Mouse (Mus musculus) erythroblast, adult 5-6 weeks (primary cell): ENCODE results near the gene Mfsd12. TPM values are rescaled to one million over a fixed set of nuclear protein-coding genes. Genes with fewer than 3 reads are reported as not detected.

Source experiments
- ATAC-seq: replicated peaks from 2 replicates; pipeline ENCODE4 v1.8.0; 2016; ENCODE audit warnings: moderate number of reproducible peaks, mild to moderate bottlenecking, moderate TSS enrichment, inconsistent platforms; ENCODE audit not compliant: poor library complexity, low FRiP score, severe bottlenecking
- total RNA-seq, 2 experiments: library from RNA; stranded (forward) in 1 of 2; stranded (reverse) in 1 of 2; fragments of 150-400 nt in 1 of 2; fragments of 200-764, 138-1000 nt in 1 of 2; gene quantifications; 2 replicates each; pipeline versions ENCODE4 v1.2.3 to v1.2.4; 2015 to 2017; ENCODE audit warnings: low replicate concordance in 2 of 2

Gene Mfsd12
- total RNA-seq, 2 experiments from 2014 or later: 2.5 to 8.7 TPM

- no peak for ATAC-seq
These were observed 54.4 kb downstream of the Mfsd12 start for GRCm38 (mm10) chr10:81411471-81412400.

- no peak for ATAC-seq
These were observed 55.5 kb downstream of the Mfsd12 start for GRCm38 (mm10) chr10:81412586-81413309.

DNA sequence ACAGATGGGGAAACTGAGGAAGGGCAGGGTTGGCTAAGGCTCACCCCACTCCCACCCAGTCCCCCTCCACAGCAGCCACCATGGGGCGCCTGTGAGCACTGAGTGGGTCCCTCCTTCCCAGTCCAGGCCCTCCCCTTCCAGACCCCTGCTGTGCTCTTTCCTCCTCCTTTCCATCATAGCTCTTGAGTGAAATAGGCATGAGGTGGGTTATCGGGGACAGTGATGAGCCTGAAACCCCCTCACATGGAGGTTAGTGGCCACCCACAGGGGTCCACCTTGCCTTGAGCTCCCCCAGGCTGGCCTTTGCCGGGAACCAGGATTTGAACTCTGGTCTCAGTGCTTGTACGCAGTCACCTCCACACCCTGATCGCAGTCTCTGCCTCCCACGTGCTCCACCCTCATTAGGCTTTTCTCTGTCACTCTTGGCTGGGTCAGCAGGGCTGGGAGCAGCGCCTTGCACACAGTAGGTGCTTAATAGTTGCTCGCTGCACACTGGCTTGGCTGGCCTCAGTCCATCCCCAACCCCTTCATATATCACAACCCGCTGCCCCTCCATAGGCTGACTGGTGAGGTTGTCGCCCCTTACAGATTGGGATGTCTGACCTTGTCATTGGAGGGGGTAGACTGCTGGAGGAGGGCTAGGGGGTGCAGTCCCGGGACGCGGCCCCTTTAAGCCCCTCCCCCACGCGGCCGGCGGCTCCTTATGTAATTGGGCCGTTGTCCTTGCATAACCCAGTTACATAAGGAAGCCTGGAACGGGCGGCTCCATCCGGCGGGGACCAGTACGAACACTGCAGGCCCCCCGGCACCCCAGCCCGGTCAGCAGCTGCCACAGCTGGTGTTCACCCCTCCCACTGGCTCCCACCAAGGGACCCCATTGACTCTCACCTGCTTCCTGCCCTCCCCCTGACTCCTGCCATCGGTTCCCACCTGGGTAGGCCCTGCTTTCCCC is 56.3 kb downstream of the Mfsd12 start:
- no peak for ATAC-seq

GRCm38 (mm10) chr10:81414682-81415081 is 57.4 kb downstream of the Mfsd12 start:
- no peak for ATAC-seq

DNA sequence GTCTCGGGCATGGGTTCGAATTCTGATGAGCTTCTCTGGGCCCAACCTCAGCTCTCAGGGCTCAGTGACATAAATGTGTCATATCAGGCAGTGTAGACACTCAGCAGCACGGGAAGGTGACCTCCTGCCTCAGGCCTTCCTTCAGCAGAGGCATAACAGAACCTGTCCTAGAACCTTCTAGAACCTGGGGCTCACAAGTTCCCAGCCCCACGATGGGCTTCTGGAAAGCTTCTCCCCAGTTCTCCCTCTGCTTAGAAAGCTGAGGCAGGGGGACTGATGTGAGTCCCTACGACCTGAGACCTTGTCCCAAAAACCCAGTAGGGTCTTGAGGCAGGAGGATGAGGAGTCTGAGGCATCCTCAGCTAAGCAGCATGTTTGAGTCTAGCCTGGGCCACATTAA is 57.9 kb downstream of the Mfsd12 start:
- ATAC-seq: no peak

Other genes with a start within 250 kb of the Mfsd12 start
Only the 30 nearest of the 33 such genes appear.
- 4.4 and 11.3 TPM in 2 replicates for gene Pias4, start 189.6 kb upstream of the Mfsd12 start, total RNA-seq (2015; ENCODE audit: low replicate concordance)
- 12.3 and 19.3 TPM in 2 replicates for gene Pias4, start 189.6 kb upstream of the Mfsd12 start, total RNA-seq (2017; ENCODE audit: low replicate concordance)
- 227 and 267 TPM in 2 replicates for gene Eef2, start 180.9 kb upstream of the Mfsd12 start, total RNA-seq (2015; ENCODE audit: low replicate concordance)
- gene Eef2, start 180.9 kb upstream of the Mfsd12 start, total RNA-seq (2017; ENCODE audit: low replicate concordance): 388 and 458 TPM in 2 replicates
- gene Dapk3, start 174.5 kb upstream of the Mfsd12 start, total RNA-seq (2015; ENCODE audit: low replicate concordance): 3.3 and 7.3 TPM in 2 replicates
- gene Dapk3, start 174.5 kb upstream of the Mfsd12 start, total RNA-seq (2017; ENCODE audit: low replicate concordance): 10.8 and 11.8 TPM in 2 replicates
- gene 4930442H23Rik, start 173.6 kb upstream of the Mfsd12 start, total RNA-seq (2015; ENCODE audit: low replicate concordance): not detected in 2 replicates
- not detected in 2 replicates for gene 4930442H23Rik, start 173.6 kb upstream of the Mfsd12 start, total RNA-seq (2017; ENCODE audit: low replicate concordance)
- gene Nmrk2, start 155.4 kb upstream of the Mfsd12 start, total RNA-seq (2015; ENCODE audit: low replicate concordance): not detected in 2 replicates
- gene Nmrk2, start 155.4 kb upstream of the Mfsd12 start, total RNA-seq (2017; ENCODE audit: low replicate concordance): not detected in 2 replicates
- not detected in 2 replicates for gene Atcay, start 126.7 kb upstream of the Mfsd12 start, total RNA-seq (2015; ENCODE audit: low replicate concordance)
- gene Atcay, start 126.7 kb upstream of the Mfsd12 start, total RNA-seq (2017; ENCODE audit: low replicate concordance): not detected in 2 replicates
- gene Zfr2, start 124.3 kb upstream of the Mfsd12 start, total RNA-seq (2015; ENCODE audit: low replicate concordance): not detected in 2 replicates
- not detected in 2 replicates for gene Zfr2, start 124.3 kb upstream of the Mfsd12 start, total RNA-seq (2017; ENCODE audit: low replicate concordance)
- gene Matk, start 104.6 kb upstream of the Mfsd12 start, total RNA-seq (2015; ENCODE audit: low replicate concordance): 0.42 and 0.96 TPM in 2 replicates
- gene Matk, start 104.6 kb upstream of the Mfsd12 start, total RNA-seq (2017; ENCODE audit: low replicate concordance): 4.3 TPM in 2 replicates
- gene Mrpl54, start 90.6 kb upstream of the Mfsd12 start, total RNA-seq (2015; ENCODE audit: low replicate concordance): 6.3 and 56.3 TPM in 2 replicates
- gene Mrpl54, start 90.6 kb upstream of the Mfsd12 start, total RNA-seq (2017; ENCODE audit: low replicate concordance): 23.1 and 36.6 TPM in 2 replicates
- gene Apba3, start 90.5 kb upstream of the Mfsd12 start, total RNA-seq (2015; ENCODE audit: low replicate concordance): 3.3 and 4.4 TPM in 2 replicates
- gene Apba3, start 90.5 kb upstream of the Mfsd12 start, total RNA-seq (2017; ENCODE audit: low replicate concordance): 4.3 and 10.8 TPM in 2 replicates
- 3.3 TPM in 1 of 2 replicates, not detected in the other for gene Tjp3, start 65.9 kb upstream of the Mfsd12 start, total RNA-seq (2015; ENCODE audit: low replicate concordance)
- 0.60 and 1.7 TPM in 2 replicates for gene Tjp3, start 65.9 kb upstream of the Mfsd12 start, total RNA-seq (2017; ENCODE audit: low replicate concordance)
- 9.6 and 11.3 TPM in 2 replicates for gene Pip5k1c, start 64.5 kb upstream of the Mfsd12 start, total RNA-seq (2015; ENCODE audit: low replicate concordance)
- gene Pip5k1c, start 64.5 kb upstream of the Mfsd12 start, total RNA-seq (2017; ENCODE audit: low replicate concordance): 10.8 and 11.3 TPM in 2 replicates
- 5.6 and 6.1 TPM in 2 replicates for gene Cactin, start 36.4 kb upstream of the Mfsd12 start, total RNA-seq (2015; ENCODE audit: low replicate concordance)
- 18.0 and 27.7 TPM in 2 replicates for gene Cactin, start 36.4 kb upstream of the Mfsd12 start, total RNA-seq (2017; ENCODE audit: low replicate concordance)
- not detected in 2 replicates for gene Tbxa2r, start 28.8 kb upstream of the Mfsd12 start, total RNA-seq (2015; ENCODE audit: low replicate concordance)
- gene Tbxa2r, start 28.8 kb upstream of the Mfsd12 start, total RNA-seq (2017; ENCODE audit: low replicate concordance): not detected in 2 replicates
- not detected in 2 replicates for gene Gipc3, start 14.2 kb upstream of the Mfsd12 start, total RNA-seq (2015; ENCODE audit: low replicate concordance)
- not detected in 2 replicates for gene Gipc3, start 14.2 kb upstream of the Mfsd12 start, total RNA-seq (2017; ENCODE audit: low replicate concordance)
- 9.2 and 14.6 TPM in 2 replicates for gene Hmg20b, start 7.0 kb upstream of the Mfsd12 start, total RNA-seq (2015; ENCODE audit: low replicate concordance)
- 14.1 and 30.2 TPM in 2 replicates for gene Hmg20b, start 7.0 kb upstream of the Mfsd12 start, total RNA-seq (2017; ENCODE audit: low replicate concordance)
- gene 4930404N11Rik, start 8.3 kb downstream of the Mfsd12 start, total RNA-seq (2015; ENCODE audit: low replicate concordance): 15.6 and 27.0 TPM in 2 replicates
- 35.7 and 41.5 TPM in 2 replicates for gene 4930404N11Rik, start 8.3 kb downstream of the Mfsd12 start, total RNA-seq (2017; ENCODE audit: low replicate concordance)
- gene Fzr1, start 21.0 kb downstream of the Mfsd12 start, total RNA-seq (2015; ENCODE audit: low replicate concordance): 286 and 325 TPM in 2 replicates
- gene Fzr1, start 21.0 kb downstream of the Mfsd12 start, total RNA-seq (2017; ENCODE audit: low replicate concordance): 463 and 486 TPM in 2 replicates
- gene Dohh, start 26.9 kb downstream of the Mfsd12 start, total RNA-seq (2015; ENCODE audit: low replicate concordance): 10.4 and 11.7 TPM in 2 replicates
- gene Dohh, start 26.9 kb downstream of the Mfsd12 start, total RNA-seq (2017; ENCODE audit: low replicate concordance): 32.5 and 33.7 TPM in 2 replicates
- gene Gm48551, start 27.0 kb downstream of the Mfsd12 start, total RNA-seq (2015; ENCODE audit: low replicate concordance): 2.5 and 3.7 TPM in 2 replicates
- gene Gm48551, start 27.0 kb downstream of the Mfsd12 start, total RNA-seq (2017; ENCODE audit: low replicate concordance): 1.3 TPM in 1 of 2 replicates, not detected in the other
- gene Gm48552, start 31.5 kb downstream of the Mfsd12 start, total RNA-seq (2015; ENCODE audit: low replicate concordance): not detected in 2 replicates
- 5.6 TPM in 1 of 2 replicates, not detected in the other for gene Gm48552, start 31.5 kb downstream of the Mfsd12 start, total RNA-seq (2017; ENCODE audit: low replicate concordance)
- 5.4 TPM in 1 of 2 replicates, not detected in the other for gene Smim24, start 35.6 kb downstream of the Mfsd12 start, total RNA-seq (2015; ENCODE audit: low replicate concordance)
- gene Smim24, start 35.6 kb downstream of the Mfsd12 start, total RNA-seq (2017; ENCODE audit: low replicate concordance): 1.8 and 3.8 TPM in 2 replicates
- gene Nfic, start 98.1 kb downstream of the Mfsd12 start, total RNA-seq (2015; ENCODE audit: low replicate concordance): 13.4 and 23.8 TPM in 2 replicates
- gene Nfic, start 98.1 kb downstream of the Mfsd12 start, total RNA-seq (2017; ENCODE audit: low replicate concordance): 0.84 and 8.2 TPM in 2 replicates
- gene Celf5, start 125.2 kb downstream of the Mfsd12 start, total RNA-seq (2015; ENCODE audit: low replicate concordance): not detected in 2 replicates
- gene Celf5, start 125.2 kb downstream of the Mfsd12 start, total RNA-seq (2017; ENCODE audit: low replicate concordance): 0.68 TPM in 1 of 2 replicates, not detected in the other
- gene Ncln, start 138.9 kb downstream of the Mfsd12 start, total RNA-seq (2015; ENCODE audit: low replicate concordance): 8.1 and 46.4 TPM in 2 replicates
- gene Ncln, start 138.9 kb downstream of the Mfsd12 start, total RNA-seq (2017; ENCODE audit: low replicate concordance): 10.8 and 12.8 TPM in 2 replicates
- gene S1pr4, start 142.6 kb downstream of the Mfsd12 start, total RNA-seq (2015; ENCODE audit: low replicate concordance): 2.9 and 4.6 TPM in 2 replicates
- 2.1 and 6.0 TPM in 2 replicates for gene S1pr4, start 142.6 kb downstream of the Mfsd12 start, total RNA-seq (2017; ENCODE audit: low replicate concordance)
- gene Gna15, start 166.7 kb downstream of the Mfsd12 start, total RNA-seq (2015; ENCODE audit: low replicate concordance): 2.1 and 12.1 TPM in 2 replicates
- 6.3 and 14.8 TPM in 2 replicates for gene Gna15, start 166.7 kb downstream of the Mfsd12 start, total RNA-seq (2017; ENCODE audit: low replicate concordance)
- gene Gna11, start 187.7 kb downstream of the Mfsd12 start, total RNA-seq (2015; ENCODE audit: low replicate concordance): 1.9 and 2.1 TPM in 2 replicates
- gene Gna11, start 187.7 kb downstream of the Mfsd12 start, total RNA-seq (2017; ENCODE audit: low replicate concordance): 5.9 and 10.9 TPM in 2 replicates
- 68.5 and 77.8 TPM in 2 replicates for gene Aes, start 202.0 kb downstream of the Mfsd12 start, total RNA-seq (2015; ENCODE audit: low replicate concordance)
- 31.4 and 81.9 TPM in 2 replicates for gene Aes, start 202.0 kb downstream of the Mfsd12 start, total RNA-seq (2017; ENCODE audit: low replicate concordance)
- not detected in 2 replicates for gene Tle2, start 217.1 kb downstream of the Mfsd12 start, total RNA-seq (2015; ENCODE audit: low replicate concordance)
- gene Tle2, start 217.1 kb downstream of the Mfsd12 start, total RNA-seq (2017; ENCODE audit: low replicate concordance): not detected in 2 replicates